Mouse (Mus musculus) hindbrain, embryonic 15.5 days (tissue): ENCODE measurements around the gene Isx. TPM values are rescaled to one million over a fixed set of nuclear protein-coding genes. Genes with fewer than 3 reads are reported as not detected.

Experiments used
- ATAC-seq: fragments of 200-750 bp; cut with Nextera tagmentation; 2 replicates; pipeline ENCODE4 v1.8.0; 2017; ENCODE audit warnings: low read depth, moderate number of reproducible peaks, moderate TSS enrichment; ENCODE audit not compliant: low FRiP score
- H3K27ac ChIP-seq: fragments of 300-500 bp; sonication (generic); replicated peaks from 2 replicates; pipeline ENCODE4 v1.5.1; 2015; ENCODE audit warnings: mild to moderate bottlenecking, inconsistent platforms
- H3K27me3 ChIP-seq: fragments of 300-500 bp; sonication (generic); 2 replicates; pipeline ENCODE4 v1.6.1; 2015; ENCODE audit warnings: control low read depth, inconsistent platforms
- H3K36me3 ChIP-seq: fragments of 300-500 bp; sonication (generic); 2 replicates; pipeline ENCODE4 v1.6.1; 2015; ENCODE audit warnings: control low read depth, inconsistent platforms
- H3K4me1 ChIP-seq: fragments of 300-500 bp; sonication (generic); replicated peaks from 2 replicates; pipeline ENCODE4 v1.6.1; 2015; ENCODE audit warnings: control low read depth, inconsistent platforms
- H3K4me2 ChIP-seq: fragments of 300-500 bp; sonication (generic); 2 replicates; pipeline ENCODE4 v1.6.1; 2015; ENCODE audit warnings: moderate library complexity, mild to moderate bottlenecking, inconsistent platforms
- H3K4me3 ChIP-seq: fragments of 300-500 bp; sonication (generic); 2 replicates; pipeline ENCODE4 v1.5.1; 2015; ENCODE audit warnings: mild to moderate bottlenecking, inconsistent platforms
- H3K9ac ChIP-seq: fragments of 300-500 bp; sonication (generic); 2 replicates; pipeline ENCODE4 v1.6.1; 2015; ENCODE audit warnings: inconsistent platforms
- H3K9me3 ChIP-seq: fragments of 300-500 bp; sonication (generic); 2 replicates; pipeline ENCODE4 v1.6.1; 2016; ENCODE audit warnings: control low read depth, inconsistent platforms
- WGBS: fragments of 180-500 bp; shearing (Covaris S2); methylation state at CpG from one replicate; pipeline ENCODE4 v1.1.7; 2015; 5-methylcytosine and 5-hydroxymethylcytosine counted together
- polyA plus RNA-seq: library from polyadenylated mRNA; unstranded; fragments of >200 nt; fragmentation: Nextera tagmentation; extraction: Ambion mirVana; gene quantifications from 2 replicates; pipeline ENCODE4 v1.2.1, GENCODE M21; 2015

Isx gene
- polyA plus RNA-seq, 1 experiment from 2014 or later, result not detected

DNA sequence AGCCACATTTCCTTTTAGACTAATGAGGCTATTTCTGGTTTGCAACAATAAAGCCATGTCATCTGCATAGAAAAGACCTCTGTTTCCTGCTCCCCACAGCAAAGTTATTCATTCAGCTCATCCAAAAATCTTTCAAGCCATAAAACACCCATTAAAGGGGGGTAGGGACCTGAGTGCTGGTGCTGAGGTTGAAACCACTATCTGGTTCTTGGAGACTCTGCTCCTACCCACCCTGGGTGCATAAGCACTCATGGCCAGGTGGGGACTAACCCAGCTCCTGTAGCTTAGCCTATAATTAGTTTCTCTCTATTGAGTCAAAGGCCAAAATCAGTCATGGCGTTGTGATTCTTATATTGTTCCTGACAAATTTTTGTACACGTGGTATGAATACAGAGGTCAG is 10.4 kb upstream of the Isx start:
- H3K9ac ChIP-seq, result no peak overlapping the region
- no peaks in the 10 kb centered on the region for H3K9me3 ChIP-seq
- H3K4me1 ChIP-seq, result no peaks in the 10 kb centered on the region
- H3K4me2 ChIP-seq, result no peak overlapping the region
- H3K27ac ChIP-seq, result no peak overlapping the region
- no peak overlapping the region for H3K4me3 ChIP-seq
- H3K27me3 ChIP-seq, result no peaks in the 10 kb centered on the region
- ATAC-seq, result no peak
- no peaks in the 10 kb centered on the region for H3K36me3 ChIP-seq
- 71% methylated on average over 2 of the region's 2 CpGs for WGBS

DNA sequence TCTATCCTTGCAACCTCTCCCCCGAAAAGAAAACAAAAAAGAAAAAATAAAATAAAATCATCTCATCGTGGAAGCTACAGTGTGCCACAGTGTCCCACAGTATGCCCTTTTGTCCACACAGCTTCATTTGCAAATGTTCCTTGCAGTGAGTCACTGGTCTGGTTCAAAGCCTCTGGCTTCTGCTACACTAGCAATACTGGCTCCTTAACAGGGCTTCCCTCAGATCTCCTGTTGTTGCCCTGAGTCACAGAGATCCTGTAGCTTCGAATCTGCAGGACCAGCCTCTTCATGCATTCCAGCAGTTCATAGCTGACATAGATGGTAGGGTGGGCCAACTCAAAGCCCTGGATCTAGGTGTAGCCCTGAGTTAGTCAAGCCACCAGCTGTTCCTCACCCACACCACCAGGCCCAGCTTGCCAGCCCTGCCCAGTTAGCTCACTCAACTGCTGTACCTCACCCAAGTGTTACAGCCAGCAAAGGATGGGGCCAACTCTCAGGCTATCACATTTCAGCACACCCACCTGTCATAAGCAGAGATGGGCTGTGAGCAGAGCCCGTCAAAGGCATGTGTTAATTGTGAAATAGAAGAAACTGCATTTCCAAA is 2.5 kb upstream of the Isx start:
- Histone ChIP-seq H3K36me3 (no peaks in the 10 kb centered on the region), H3K4me3 (no peak overlapping the region), H3K27ac (no peak overlapping the region), H3K27me3 (no peaks in the 10 kb centered on the region), H3K9ac (no peak overlapping the region), H3K9me3 (no peaks in the 10 kb centered on the region), H3K4me1 (no peaks in the 10 kb centered on the region), H3K4me2 (no peak overlapping the region)
- ATAC-seq, result no peak
- 77% methylated on average over 4 of the region's 4 CpGs for WGBS

DNA sequence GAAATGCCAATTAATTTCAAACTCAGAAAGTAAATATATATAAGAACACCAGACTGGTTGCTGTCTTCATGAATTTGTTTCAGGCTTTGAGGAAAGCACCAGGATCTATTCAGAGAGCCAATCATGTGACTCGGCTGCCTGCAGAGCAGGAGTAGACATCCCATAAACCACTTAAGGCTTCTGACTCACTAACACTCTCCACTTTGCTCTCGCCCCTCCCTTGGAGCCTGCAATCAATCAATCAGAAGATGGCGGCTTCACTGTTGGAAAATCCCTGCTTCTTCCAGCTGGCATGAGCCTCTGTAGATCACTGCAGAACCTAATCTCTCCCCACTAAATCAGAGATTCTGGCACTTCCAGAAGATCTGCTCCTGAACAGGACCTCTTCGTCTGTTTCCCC is 1.3 kb upstream of the Isx start:
- Histone ChIP-seq H3K4me2 (no peak overlapping the region), H3K4me3 (no peak overlapping the region), H3K4me1 (no peaks in the 10 kb centered on the region), H3K9me3 (no peaks in the 10 kb centered on the region), H3K27ac (no peak overlapping the region), H3K36me3 (no peaks in the 10 kb centered on the region), H3K27me3 (no peaks in the 10 kb centered on the region), H3K9ac (no peak overlapping the region)
- ATAC-seq, result no peak
- 64% methylated on average over 4 of the region's 4 CpGs for WGBS

DNA sequence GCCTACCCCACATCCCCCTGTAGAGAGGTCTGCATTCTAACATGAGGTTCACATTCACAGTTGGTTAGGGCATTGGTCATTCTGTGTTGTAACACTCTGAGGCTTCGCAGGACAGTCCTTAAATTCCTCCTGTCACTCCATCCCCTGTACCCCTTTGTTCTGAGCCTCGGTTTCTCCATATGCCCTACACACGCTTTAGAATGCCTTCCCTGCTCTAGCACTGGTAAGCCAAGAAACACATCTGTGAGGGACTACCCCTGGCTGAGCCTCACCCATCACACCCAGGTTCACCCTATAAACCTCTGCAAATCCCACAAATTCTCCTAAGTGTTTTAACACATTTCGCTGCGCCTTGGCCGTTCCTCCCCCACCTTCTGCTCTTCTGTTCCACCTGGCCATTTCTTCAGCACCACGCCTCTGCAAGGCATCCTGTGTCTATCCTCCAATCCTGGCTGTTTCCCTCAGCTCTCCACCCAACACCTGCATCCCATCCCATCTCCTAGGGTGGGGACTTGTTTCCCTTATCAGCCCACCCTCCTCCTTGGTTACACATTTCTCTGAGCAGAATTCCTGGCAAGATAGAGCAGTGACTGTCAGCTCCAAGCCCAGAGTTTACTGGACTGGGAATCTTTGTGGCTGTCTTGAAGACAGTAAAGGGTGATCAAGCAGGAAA is 686 bp upstream of the Isx start:
- Histone ChIP-seq H3K27me3 (no peaks in the 10 kb centered on the region), H3K9ac (no peak overlapping the region), H3K4me3 (no peak overlapping the region), H3K27ac (no peak overlapping the region), H3K4me1 (no peaks in the 10 kb centered on the region), H3K4me2 (no peak overlapping the region), H3K9me3 (no peaks in the 10 kb centered on the region), H3K36me3 (no peaks in the 10 kb centered on the region)
- ATAC-seq, result no peak
- WGBS, result 99% methylated on average over 7 of the region's 7 CpGs

DNA sequence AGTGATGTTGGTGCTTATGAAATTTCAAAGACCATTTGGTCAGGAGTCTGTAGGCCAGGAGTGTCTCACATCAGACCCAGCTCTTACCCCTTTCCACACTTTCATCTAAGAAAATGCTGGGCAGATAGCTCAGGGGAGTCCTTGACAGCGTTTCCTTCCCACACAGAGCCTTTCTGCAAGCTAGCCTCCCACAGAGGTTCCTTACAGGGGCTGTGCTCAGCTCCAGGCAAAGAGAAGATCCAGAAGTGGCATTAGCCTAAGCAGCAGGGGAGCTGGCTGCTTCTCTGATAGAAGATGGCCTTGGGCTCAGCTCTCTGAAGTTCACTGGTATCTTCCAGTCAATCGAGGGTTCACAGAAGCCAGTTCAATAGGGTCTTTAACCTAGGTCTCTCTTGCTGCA is 1.6 kb downstream of the Isx start:
- Histone ChIP-seq H3K4me2 (no peak overlapping the region), H3K9me3 (no peaks in the 10 kb centered on the region), H3K36me3 (no peaks in the 10 kb centered on the region), H3K27me3 (no peaks in the 10 kb centered on the region), H3K27ac (no peak overlapping the region), H3K4me3 (no peak overlapping the region), H3K4me1 (no peaks in the 10 kb centered on the region), H3K9ac (no peak overlapping the region)
- ATAC-seq, result no peak
- WGBS, result 71% methylated on average over 2 of the region's 2 CpGs

DNA sequence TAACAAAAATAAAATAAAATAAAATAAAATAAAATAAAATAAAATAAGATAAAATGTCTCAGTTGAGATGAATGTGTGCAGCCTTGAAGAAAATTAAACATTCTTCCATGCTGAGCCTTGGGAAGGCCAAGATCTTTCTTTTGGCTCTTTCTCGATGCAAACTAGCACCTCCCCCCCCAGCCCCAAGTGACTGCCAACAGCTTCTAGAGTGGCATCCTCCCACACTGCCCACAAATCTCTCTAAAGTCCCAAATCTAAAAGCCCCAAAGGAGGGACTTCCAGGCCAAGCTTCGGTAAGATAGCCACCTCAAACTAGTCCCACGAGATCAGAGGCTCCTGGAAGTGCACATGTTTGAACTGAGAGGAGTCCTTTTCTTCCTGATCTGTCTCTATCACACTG is 5.7 kb downstream of the Isx start:
- Histone ChIP-seq H3K4me2 (no peak overlapping the region), H3K4me1 (no peaks in the 10 kb centered on the region), H3K27ac (no peak overlapping the region), H3K9me3 (no peaks in the 10 kb centered on the region), H3K27me3 (no peaks in the 10 kb centered on the region), H3K9ac (no peak overlapping the region), H3K36me3 (no peaks in the 10 kb centered on the region), H3K4me3 (no peak overlapping the region)
- ATAC-seq, result no peak
- 88% methylated on average over 3 of the region's 3 CpGs for WGBS

DNA sequence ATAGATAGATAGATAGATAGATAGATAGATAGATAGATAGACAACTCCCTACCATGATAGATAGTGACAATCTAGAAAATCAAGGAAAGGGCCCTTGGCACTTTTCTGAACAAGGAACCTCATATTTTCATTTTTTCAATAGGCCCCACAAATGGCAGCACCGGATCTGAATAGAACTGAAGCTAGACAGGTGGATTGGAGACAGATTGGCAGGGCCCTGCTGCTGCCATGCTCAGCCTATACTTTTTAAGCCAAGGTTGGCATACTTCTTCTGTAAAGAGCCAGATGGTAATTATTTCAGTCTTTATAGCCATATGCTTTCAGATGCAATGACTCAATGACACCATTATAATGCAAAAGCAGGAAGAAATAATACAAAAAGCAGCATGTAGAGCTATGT is 15.8 kb downstream of the Isx start:
- Histone ChIP-seq H3K36me3 (no peaks in the 10 kb centered on the region), H3K9ac (no peak overlapping the region), H3K27me3 (no peaks in the 10 kb centered on the region), H3K4me3 (no peak overlapping the region), H3K4me1 (no peaks in the 10 kb centered on the region), H3K27ac (no peak overlapping the region), H3K4me2 (no peak overlapping the region), H3K9me3 (no peaks in the 10 kb centered on the region)
- ATAC-seq, result no peak
- 73% methylated on average over 1 of the region's 1 CpGs for WGBS

DNA sequence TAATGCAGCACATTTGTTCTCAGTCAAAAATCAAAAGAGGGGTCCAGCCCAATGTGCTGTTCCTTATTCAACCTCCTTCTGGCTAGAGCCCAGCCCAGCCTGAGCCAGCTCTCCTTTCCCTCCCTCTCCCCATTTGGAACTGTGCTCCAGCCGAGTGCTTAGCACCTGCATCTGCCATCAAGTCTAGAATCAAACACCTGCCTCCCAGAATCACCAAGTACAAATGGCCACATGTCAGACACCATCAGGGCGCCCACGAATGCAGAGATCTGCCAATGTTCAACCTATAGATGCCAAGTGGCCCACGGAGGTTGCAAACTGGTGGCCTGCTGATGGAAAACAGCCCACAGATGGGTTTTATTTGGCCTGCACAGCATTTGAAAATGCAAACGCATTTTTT is 18.1 kb downstream of the Isx start:
- no peak for ATAC-seq
- H3K9ac ChIP-seq, result no peak overlapping the region
- no peaks in the 10 kb centered on the region for H3K27me3 ChIP-seq
- 73% methylated on average over 5 of the region's 5 CpGs for WGBS
- H3K36me3 ChIP-seq, result no peaks in the 10 kb centered on the region
- H3K9me3 ChIP-seq, result no peaks in the 10 kb centered on the region
- no peak overlapping the region for H3K27ac ChIP-seq
- no peak overlapping the region for H3K4me3 ChIP-seq
- no peak overlapping the region for H3K4me2 ChIP-seq
- no peaks in the 10 kb centered on the region for H3K4me1 ChIP-seq

DNA sequence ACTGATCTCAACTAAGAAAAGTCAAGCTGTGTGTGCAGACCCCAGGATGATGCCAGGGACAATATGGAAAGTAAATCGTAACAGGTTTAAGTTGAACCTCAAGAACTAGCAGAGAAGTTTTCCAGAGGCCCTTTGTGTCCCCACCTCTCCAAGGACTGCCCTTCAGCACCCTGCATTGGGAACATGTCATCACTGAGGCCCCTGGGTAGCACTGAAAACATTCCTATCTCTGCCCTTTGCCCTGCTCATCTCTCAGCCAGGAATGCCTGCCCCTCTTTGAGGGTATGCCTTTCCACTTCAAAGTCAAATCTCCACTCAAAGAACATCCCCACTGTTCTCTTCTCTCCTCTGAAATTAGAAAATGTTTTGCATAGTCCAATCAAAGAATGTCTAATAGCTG is 23.3 kb downstream of the Isx start:
- no peaks in the 10 kb centered on the region for H3K27me3 ChIP-seq
- no peaks in the 10 kb centered on the region for H3K36me3 ChIP-seq
- H3K9ac ChIP-seq, result no peak overlapping the region
- no peaks in the 10 kb centered on the region for H3K4me1 ChIP-seq
- no peak overlapping the region for H3K27ac ChIP-seq
- WGBS, result 87% methylated on average over 1 of the region's 1 CpGs
- H3K9me3 ChIP-seq, result no peaks in the 10 kb centered on the region
- H3K4me3 ChIP-seq, result no peak overlapping the region
- H3K4me2 ChIP-seq, result no peak overlapping the region
- no peak for ATAC-seq

DNA sequence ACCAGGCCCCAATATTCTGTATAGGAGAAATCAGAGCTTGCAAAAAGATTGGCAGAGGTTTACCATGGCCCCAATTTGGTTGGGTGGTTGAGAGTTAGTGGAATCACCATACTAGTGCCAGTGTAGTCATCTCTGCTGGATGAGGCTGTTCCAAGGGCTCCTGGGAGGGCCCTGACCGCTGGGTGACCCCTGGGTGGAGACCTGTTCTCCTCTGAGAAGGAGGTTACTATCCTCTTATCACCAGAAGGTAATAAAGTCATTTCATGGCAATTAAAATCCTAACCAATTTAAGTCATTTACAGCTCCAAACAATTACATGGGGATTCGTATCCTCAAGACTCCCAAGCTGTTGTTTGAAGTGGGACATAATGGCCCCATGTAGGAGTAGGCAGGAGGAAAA is 24.3 kb downstream of the Isx start:
- H3K27ac ChIP-seq, result no peak overlapping the region
- H3K36me3 ChIP-seq, result no peaks in the 10 kb centered on the region
- no peaks in the 10 kb centered on the region for H3K9me3 ChIP-seq
- no peak overlapping the region for H3K4me2 ChIP-seq
- H3K9ac ChIP-seq, result no peak overlapping the region
- no peaks in the 10 kb centered on the region for H3K27me3 ChIP-seq
- 56% methylated on average over 2 of the region's 2 CpGs for WGBS
- H3K4me3 ChIP-seq, result no peak overlapping the region
- ATAC-seq, result no peak
- H3K4me1 ChIP-seq, result no peaks in the 10 kb centered on the region

DNA sequence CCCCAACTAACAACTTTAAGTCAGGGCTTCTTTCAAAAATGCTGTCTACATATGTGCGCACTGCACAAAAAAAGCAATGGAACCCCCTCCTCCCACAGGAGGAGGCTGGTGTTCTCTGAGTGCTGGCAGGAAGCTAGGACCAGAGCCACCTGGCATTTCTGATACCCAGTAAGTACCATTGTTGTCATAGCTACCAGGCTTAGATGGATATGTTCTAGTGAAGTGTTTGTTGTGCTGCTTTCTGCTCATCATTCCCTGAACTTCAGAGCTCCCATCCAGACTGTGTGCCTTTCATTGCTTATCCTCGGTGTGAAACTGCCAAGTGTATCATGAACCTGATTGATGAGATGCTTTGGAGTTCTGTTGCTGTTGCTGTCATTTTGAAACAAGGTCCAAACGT is 26.8 kb downstream of the Isx start:
- no peaks in the 10 kb centered on the region for H3K36me3 ChIP-seq
- 70% methylated on average over 3 of the region's 3 CpGs for WGBS
- no peak overlapping the region for H3K9ac ChIP-seq
- H3K4me1 ChIP-seq, result no peaks in the 10 kb centered on the region
- H3K27me3 ChIP-seq, result no peaks in the 10 kb centered on the region
- no peak overlapping the region for H3K4me3 ChIP-seq
- no peak overlapping the region for H3K27ac ChIP-seq
- H3K9me3 ChIP-seq, result no peaks in the 10 kb centered on the region
- no peak for ATAC-seq
- no peak overlapping the region for H3K4me2 ChIP-seq

DNA sequence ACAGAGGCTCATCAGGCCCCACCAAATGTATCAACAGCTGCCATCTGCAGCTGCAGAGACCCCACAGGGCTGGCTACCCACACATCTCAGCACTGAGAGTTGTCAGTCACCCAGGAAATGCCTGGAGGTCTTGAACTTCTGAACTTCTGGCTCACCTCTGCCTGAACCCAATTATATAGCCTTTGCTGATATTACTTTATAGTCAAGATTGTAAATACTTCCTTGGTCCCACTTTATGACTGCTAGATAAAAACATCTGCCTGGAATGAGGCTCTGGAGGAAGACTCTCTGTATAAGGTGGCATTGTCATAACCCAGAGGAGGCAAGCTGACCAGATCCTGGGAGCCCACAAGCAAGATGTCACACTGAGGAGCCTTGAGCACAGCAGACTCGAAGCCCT is 28.8 kb downstream of the Isx start:
- WGBS, result 93% methylated on average over 1 of the region's 1 CpGs
- Histone ChIP-seq H3K4me2 (no peak overlapping the region), H3K9ac (no peak overlapping the region), H3K36me3 (no peaks in the 10 kb centered on the region), H3K27me3 (no peaks in the 10 kb centered on the region), H3K4me3 (no peak overlapping the region), H3K9me3 (no peaks in the 10 kb centered on the region), H3K27ac (no peak overlapping the region), H3K4me1 (no peaks in the 10 kb centered on the region)
- no peak for ATAC-seq
